Mouse (Mus musculus): ENCODE data around the gene Hnrnpab.

Gene Hnrnpab

GRCm38 (mm10) chr11:51554590-51554989 is 52.1 kb downstream of the Hnrnpab start:
- no peaks in the 10 kb centered on the region for H3K9me3 ChIP-seq (ENCODE audit: low read length)
- no peak for TF ChIP-seq NANOG (IDR thresholded peaks at IDR 0.05; ENCODE audit: borderline replicate concordance, low read length)
- TF ChIP-seq POU5F1 (IDR thresholded peaks at IDR 0.05; ENCODE audit: borderline replicate concordance, low read length) = no peak
- no peak for TF ChIP-seq CTCF (conservative IDR thresholded peaks at IDR 0.05; ENCODE audit: low read length)
- H3K27me3 ChIP-seq (ENCODE audit: insufficient read depth, low read length) = peaks cover 9% of the 10 kb centered on the region; the same call in 1 of the 2 replicates
- H3K4me3 ChIP-seq (replicated peaks; ENCODE audit: low read length) = no peak overlapping the region
- no peaks in the 10 kb centered on the region for H3K36me3 ChIP-seq (ENCODE audit: insufficient read depth, low read length)
- peaks cover 6% of the 10 kb centered on the region; the same call in 1 of the 2 replicates for H3K4me1 ChIP-seq (replicated peaks; ENCODE audit: low read depth, low read length)

GRCm38 (mm10) chr11:51552091-51552490 is 54.6 kb downstream of the Hnrnpab start:
- H3K4me1 ChIP-seq (replicated peaks; ENCODE audit: low read depth, low read length) = peaks cover 6% of the 10 kb centered on the region; the same call in 1 of the 2 replicates
- H3K36me3 ChIP-seq (ENCODE audit: insufficient read depth, low read length) = no peaks in the 10 kb centered on the region
- TF ChIP-seq NANOG (IDR thresholded peaks at IDR 0.05; ENCODE audit: borderline replicate concordance, low read length) (no peak), CTCF (conservative IDR thresholded peaks at IDR 0.05; ENCODE audit: low read length) (no peak), POU5F1 (IDR thresholded peaks at IDR 0.05; ENCODE audit: borderline replicate concordance, low read length) (no peak)
- H3K9me3 ChIP-seq (ENCODE audit: low read length) = no peaks in the 10 kb centered on the region
- peaks cover 9% of the 10 kb centered on the region; the same call in 1 of the 2 replicates for H3K27me3 ChIP-seq (ENCODE audit: insufficient read depth, low read length)
- H3K4me3 ChIP-seq (replicated peaks; ENCODE audit: low read length) = no peak overlapping the region

- Histone ChIP-seq H3K4me3 (replicated peaks; ENCODE audit: low read length) (no peak overlapping the region), H3K27me3 (ENCODE audit: insufficient read depth, low read length) (peaks cover 9% of the 10 kb centered on the region; the same call in 1 of the 2 replicates), H3K4me1 (replicated peaks; ENCODE audit: low read depth, low read length) (peaks cover 6% of the 10 kb centered on the region; the same call in 1 of the 2 replicates), H3K36me3 (ENCODE audit: insufficient read depth, low read length) (no peaks in the 10 kb centered on the region), H3K9me3 (ENCODE audit: low read length) (no peaks in the 10 kb centered on the region)
- TF ChIP-seq CTCF (conservative IDR thresholded peaks at IDR 0.05; ENCODE audit: low read length) (no peak), POU5F1 (IDR thresholded peaks at IDR 0.05; ENCODE audit: borderline replicate concordance, low read length) (no peak), NANOG (IDR thresholded peaks at IDR 0.05; ENCODE audit: borderline replicate concordance, low read length) (no peak)
Measured at GRCm38 (mm10) chr11:51551253-51551652, 55.4 kb downstream of the Hnrnpab start.
